Mouse (Mus musculus) liver, postnatal 0 days (tissue): ENCODE results near the gene 4930522H14Rik. TPM values are rescaled to one million over a fixed set of nuclear protein-coding genes. Genes with fewer than 3 reads are reported as not detected.

Experiments used
- ATAC-seq: fragments of 200-750 bp; cut with Nextera tagmentation; 2 replicates; pipeline ENCODE4 v1.8.0; 2017; ENCODE audit warnings: mild to moderate bottlenecking, moderate library complexity
- DNase-seq: peaks from one replicate; pipeline ENCODE4 v3.0.0-alpha.2; 2016
- H3K27ac ChIP-seq: fragments of 300-500 bp; sonication (generic); 2 replicates; pipeline ENCODE4 v1.5.1; 2014; ENCODE audit warnings: antibody characterized with exemption, moderate library complexity, mild to moderate bottlenecking, low read depth
- H3K27me3 ChIP-seq: fragments of 300-500 bp; sonication (generic); 2 replicates; pipeline ENCODE4 v1.6.1; 2014; ENCODE audit warnings: low read length, control low read depth, mixed read lengths; ENCODE audit not compliant: insufficient read depth
- H3K36me3 ChIP-seq: fragments of 300-500 bp; sonication (generic); replicated peaks from 2 replicates; pipeline ENCODE4 v1.6.1; 2014; ENCODE audit warnings: mild to moderate bottlenecking, control low read depth, low read length, moderate library complexity, mixed read lengths; ENCODE audit not compliant: insufficient read depth
- H3K4me1 ChIP-seq: fragments of 300-500 bp; sonication (generic); 2 replicates; pipeline ENCODE4 v1.6.1; 2014; ENCODE audit warnings: antibody characterized with exemption, mild to moderate bottlenecking, control low read depth; ENCODE audit not compliant: insufficient read depth
- H3K4me2 ChIP-seq: fragments of 300-500 bp; sonication (generic); 2 replicates; pipeline ENCODE4 v1.6.1; 2014; ENCODE audit warnings: low read depth, mild to moderate bottlenecking, low read length, moderate library complexity, mixed read lengths
- H3K4me3 ChIP-seq: fragments of 300-500 bp; sonication (generic); 2 replicates; pipeline ENCODE4 v1.5.1; 2014; ENCODE audit warnings: low read depth, low read length
- H3K9ac ChIP-seq: fragments of 300-500 bp; sonication (generic); replicated peaks from 2 replicates; pipeline ENCODE4 v1.6.1; 2014; ENCODE audit warnings: mild to moderate bottlenecking, moderate library complexity
- H3K9me3 ChIP-seq: fragments of 300-500 bp; sonication (generic); 2 replicates; pipeline ENCODE4 v1.6.1; 2016; ENCODE audit warnings: mild to moderate bottlenecking, control low read depth, low read length, mixed read lengths
- CTCF ChIP-seq: sonication (generic); IDR thresholded peaks from 2 replicates; pipeline ENCODE4 v1.5.1; 2016; ENCODE audit warnings: antibody characterized with exemption, low read depth
- EP300 ChIP-seq: IDR thresholded peaks from 2 replicates; pipeline ENCODE4 v1.6.1; 2016; ENCODE audit warnings: antibody characterized with exemption, low read depth, mild to moderate bottlenecking
- WGBS: fragments of 180-500 bp; shearing (Covaris S2); extraction: QIAGEN DNeasy Blood & Tissue Kit; methylation state at CpG from one replicate; pipeline ENCODE4 v1.1.7; 2014; ENCODE audit not compliant: insufficient replicate concordance; 5-methylcytosine and 5-hydroxymethylcytosine counted together
- polyA plus RNA-seq: library from polyadenylated mRNA; unstranded; fragments of >200 nt; fragmentation: Nextera tagmentation; extraction: Ambion mirVana; gene quantifications from 2 replicates; pipeline ENCODE4 v1.2.1, GENCODE M21; 2015

Gene 4930522H14Rik
- not detected in 2 replicates for polyA plus RNA-seq

DNA sequence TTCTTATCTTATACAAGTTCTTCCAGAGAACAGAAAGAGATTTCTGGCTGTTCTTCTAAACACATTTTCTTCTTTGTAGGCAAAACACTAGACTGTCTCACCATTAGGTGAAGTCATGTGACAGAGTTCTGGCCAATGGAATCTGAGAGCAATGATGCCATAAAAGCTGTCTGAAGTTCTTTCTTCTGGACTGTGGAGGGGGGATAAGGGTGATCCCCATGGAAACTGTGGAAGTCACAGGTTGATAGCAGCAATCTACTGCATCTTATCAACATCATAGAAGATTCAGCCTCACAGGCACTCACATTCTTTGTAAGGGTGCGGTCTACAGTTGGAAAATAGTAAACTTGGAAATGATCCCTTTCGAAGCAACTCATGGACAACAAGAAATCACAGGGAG, at the start of gene 4930522H14Rik:
TSS of gene 4930522H14Rik (minus strand) at position 187 of the 400 bp plus-strand sequence.
- 89% methylated on average over 2 of the region's 2 CpGs for WGBS

DNA sequence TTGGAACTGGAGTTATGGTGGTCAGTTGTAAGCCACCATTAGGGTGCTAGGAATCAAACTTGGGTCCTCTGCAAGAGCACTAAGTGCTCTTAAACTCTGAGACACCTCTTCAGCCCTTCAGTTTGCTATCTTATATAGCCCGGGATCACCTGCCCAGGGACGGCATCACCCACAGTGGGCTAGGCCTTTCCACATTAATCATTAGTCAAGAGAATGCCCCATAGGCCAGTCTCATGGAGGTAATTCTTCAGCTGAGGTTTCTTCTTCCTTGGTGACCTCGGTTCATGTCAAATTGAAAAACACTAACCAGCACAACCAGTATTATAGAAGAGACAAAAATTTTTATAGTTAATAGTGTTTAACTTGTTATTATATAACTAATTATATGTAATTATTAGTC, 47.3 kb upstream of the 4930522H14Rik start:
- Histone ChIP-seq H3K27ac (no peak overlapping the region), H3K9me3 (no peaks in the 10 kb centered on the region), H3K9ac (no peak overlapping the region), H3K27me3 (no peaks in the 10 kb centered on the region), H3K4me1 (no peaks in the 10 kb centered on the region), H3K4me2 (no peak overlapping the region), H3K36me3 (no peaks in the 10 kb centered on the region), H3K4me3 (no peak overlapping the region)
- TF ChIP-seq CTCF (no peak), EP300 (no peak)
- WGBS: 65% methylated on average over 3 of the region's 3 CpGs
- DNase-seq (no peak), ATAC-seq (no peak)

More for the DNA sequence above, at the start of gene 4930522H14Rik:
- no peak for ATAC-seq
- Histone ChIP-seq H3K9me3 (no peaks in the 10 kb centered on the region), H3K36me3 (no peaks in the 10 kb centered on the region), H3K9ac (no peak within 1 kb of the TSS), H3K4me2 (no peak within 1 kb of the TSS), H3K4me3 (no peak within 1 kb of the TSS), H3K27ac (no peak within 1 kb of the TSS), H3K4me1 (no peaks in the 10 kb centered on the region), H3K27me3 (no peaks in the 10 kb centered on the region)
- no peak for DNase-seq
- TF ChIP-seq CTCF (no peak), EP300 (no peak)

DNA sequence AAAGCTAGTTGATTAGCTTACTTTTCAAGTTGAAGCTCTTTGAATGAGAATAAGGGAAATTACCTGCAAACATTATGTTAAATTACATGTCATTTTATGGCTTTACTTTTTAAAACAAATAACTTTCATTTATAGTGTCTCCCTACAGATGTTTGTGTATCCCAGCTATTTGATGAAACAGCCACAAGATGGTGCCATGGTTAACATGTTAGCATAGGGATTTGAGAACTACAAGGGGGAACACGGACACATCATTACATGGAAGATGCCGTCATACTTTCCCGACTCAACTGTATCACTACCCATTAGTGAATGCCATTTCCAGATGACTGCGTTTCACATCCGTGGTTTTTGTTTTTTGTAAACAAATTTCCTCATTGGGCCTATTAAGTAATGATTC, 45.8 kb upstream of the 4930522H14Rik start:
- H3K4me3 ChIP-seq: no peak overlapping the region
- H3K9ac ChIP-seq: no peak overlapping the region
- no peaks in the 10 kb centered on the region for H3K9me3 ChIP-seq
- H3K36me3 ChIP-seq: no peaks in the 10 kb centered on the region
- DNase-seq: no peak
- H3K4me2 ChIP-seq: no peak overlapping the region
- no peak overlapping the region for H3K27ac ChIP-seq
- 65% methylated on average over 5 of the region's 5 CpGs for whole genome bisulfite sequencing
- TF ChIP-seq EP300 (no peak), CTCF (peak; percentile 56)
- no peak for ATAC-seq
- H3K27me3 ChIP-seq: no peaks in the 10 kb centered on the region
- no peaks in the 10 kb centered on the region for H3K4me1 ChIP-seq

DNA sequence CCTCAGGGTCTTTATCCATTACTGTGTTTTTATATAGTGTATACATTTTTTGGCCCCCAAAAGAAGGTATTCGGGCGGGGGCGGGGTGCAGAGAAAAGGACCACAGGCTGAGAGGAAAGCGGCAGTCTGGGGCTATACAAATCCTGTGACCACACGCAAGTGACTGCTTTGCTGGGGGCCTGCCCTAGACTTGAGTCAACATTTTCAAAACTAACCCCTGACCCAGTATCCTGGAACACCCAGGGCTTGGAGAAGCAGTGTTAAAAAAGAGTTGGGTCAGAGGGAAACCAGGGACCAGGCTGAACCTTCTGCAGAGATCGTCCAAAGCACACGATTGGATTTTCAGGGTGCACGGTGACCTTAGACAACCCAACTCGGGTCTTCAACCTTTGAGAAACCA, 43.7 kb upstream of the 4930522H14Rik start:
- no peaks in the 10 kb centered on the region for H3K4me1 ChIP-seq
- DNase-seq: no peak
- TF ChIP-seq EP300 (no peak), CTCF (no peak)
- H3K4me2 ChIP-seq: no peak overlapping the region
- no peaks in the 10 kb centered on the region for H3K27me3 ChIP-seq
- H3K27ac ChIP-seq: no peak overlapping the region
- no peaks in the 10 kb centered on the region for H3K9me3 ChIP-seq
- 66% methylated on average over 9 of the region's 9 CpGs for WGBS
- H3K9ac ChIP-seq: no peak overlapping the region
- no peaks in the 10 kb centered on the region for H3K36me3 ChIP-seq
- H3K4me3 ChIP-seq: no peak overlapping the region
- ATAC-seq: no peak

DNA sequence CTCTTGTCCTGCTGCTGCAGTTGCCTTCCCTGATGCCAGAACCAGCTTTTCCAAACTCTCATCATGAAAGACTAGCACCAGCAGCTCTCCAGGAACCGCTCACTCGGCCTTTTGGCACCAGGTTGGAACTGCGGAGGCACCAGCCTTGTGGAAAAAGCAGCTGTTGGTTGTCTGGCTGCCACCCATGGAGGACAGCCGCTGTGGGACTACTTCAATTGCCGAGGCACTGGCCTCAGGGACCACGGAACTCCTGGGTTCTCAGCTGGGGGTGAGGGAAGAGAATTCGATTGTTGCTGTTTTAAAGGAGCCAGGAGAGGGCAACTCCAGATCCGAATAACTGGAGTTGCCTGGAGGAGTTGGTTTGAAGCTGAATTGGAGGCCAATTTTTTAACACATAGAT, 43.2 kb upstream of the 4930522H14Rik start:
- Histone ChIP-seq H3K9me3 (no peaks in the 10 kb centered on the region), H3K27ac (no peak overlapping the region), H3K4me2 (no peak overlapping the region), H3K4me3 (no peak overlapping the region), H3K9ac (no peak overlapping the region), H3K27me3 (no peaks in the 10 kb centered on the region), H3K4me1 (no peaks in the 10 kb centered on the region), H3K36me3 (no peaks in the 10 kb centered on the region)
- TF ChIP-seq EP300 (no peak), CTCF (no peak)
- DNase-seq (no peak), ATAC-seq (no peak)
- 44% methylated on average over 8 of the region's 8 CpGs for WGBS

DNA sequence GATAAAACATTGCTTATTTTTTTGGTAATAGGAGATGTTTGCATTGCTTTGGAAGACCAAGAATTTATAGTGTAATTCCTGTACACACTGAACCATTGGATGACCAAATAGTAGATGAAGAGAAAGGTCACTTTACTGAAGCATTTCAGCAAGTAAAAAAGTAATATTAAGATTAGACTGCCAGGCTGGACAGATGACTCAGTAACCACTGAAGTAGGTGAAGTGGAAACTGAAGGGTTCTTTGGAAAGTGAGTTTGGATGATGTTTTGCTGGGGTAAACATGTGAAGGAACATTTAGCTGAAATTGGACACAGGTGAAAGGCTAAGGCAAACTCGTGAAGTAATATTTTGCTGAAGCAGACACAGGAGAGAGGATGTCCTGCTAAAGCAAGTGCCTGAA, 41.5 kb upstream of the 4930522H14Rik start:
- 55% methylated on average over 1 of the region's 1 CpGs for WGBS
- Histone ChIP-seq H3K4me2 (no peak overlapping the region), H3K9me3 (no peaks in the 10 kb centered on the region), H3K36me3 (no peaks in the 10 kb centered on the region), H3K27ac (no peak overlapping the region), H3K4me3 (no peak overlapping the region), H3K4me1 (no peaks in the 10 kb centered on the region), H3K27me3 (no peaks in the 10 kb centered on the region), H3K9ac (no peak overlapping the region)
- TF ChIP-seq EP300 (no peak), CTCF (no peak)
- DNase-seq (no peak), ATAC-seq (no peak)

DNA sequence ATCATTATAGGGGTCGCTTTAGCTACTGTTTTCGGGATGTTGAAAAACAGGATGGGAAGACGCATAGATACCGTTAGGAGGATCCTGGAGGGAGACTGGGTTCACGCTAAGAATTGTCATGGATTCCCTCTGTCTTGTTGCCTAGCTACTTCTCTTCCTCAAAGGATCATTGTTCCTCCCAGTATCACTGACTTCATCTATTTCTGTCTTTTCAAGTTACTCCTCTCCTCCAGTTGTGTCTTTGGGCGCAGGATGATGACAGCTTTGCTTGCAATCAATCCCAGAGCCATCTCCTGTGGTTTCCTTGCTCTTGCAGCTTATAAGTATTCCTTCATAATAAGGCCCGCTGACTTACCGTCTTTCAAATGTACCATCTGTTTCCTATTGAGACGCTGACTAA, 38.3 kb upstream of the 4930522H14Rik start:
- no peak for TF ChIP-seq CTCF
- TF ChIP-seq EP300: no peak
- DNase-seq (no peak), ATAC-seq (no peak)
- Histone ChIP-seq H3K4me2 (no peak overlapping the region), H3K4me3 (no peak overlapping the region), H3K27ac (no peak overlapping the region), H3K27me3 (no peaks in the 10 kb centered on the region), H3K9ac (no peak overlapping the region), H3K9me3 (no peaks in the 10 kb centered on the region), H3K4me1 (no peaks in the 10 kb centered on the region), H3K36me3 (no peaks in the 10 kb centered on the region)
- WGBS: 85% methylated on average over 9 of the region's 9 CpGs
